Mouse (Mus musculus): Measurements from ENCODE around the gene Ube2r2. TPM values are rescaled to one million over a fixed set of nuclear protein-coding genes. Genes with fewer than 3 reads are reported as not detected.

Gene Ube2r2
- total and polyA plus RNA-seq, 2 experiments from 2014 or later, result 30.2 to 47.9 TPM

DNA sequence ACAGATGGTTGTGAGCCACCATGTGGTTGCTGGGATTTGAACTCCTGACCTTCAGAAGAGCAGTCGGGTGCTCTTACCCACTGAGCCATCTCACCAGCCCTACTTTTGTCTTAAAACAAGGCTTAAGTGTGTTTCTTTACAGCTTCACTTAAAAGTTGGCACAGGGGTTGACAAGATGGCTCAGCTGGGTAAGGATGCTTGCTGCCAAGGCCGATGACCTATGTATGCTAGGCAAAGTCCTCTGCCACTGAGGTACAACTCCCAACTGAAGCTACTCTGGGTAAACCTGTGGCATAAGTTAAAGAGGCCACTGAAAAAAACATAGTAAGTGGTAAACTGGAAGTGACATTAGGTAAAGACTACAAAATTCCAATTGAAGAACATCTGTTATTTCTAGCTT lies 7.1 kb downstream of the Ube2r2 start:
- Histone ChIP-seq H3K4me1 (ENCODE audit: insufficient read depth, low read length) (no peaks in the 10 kb centered on the region), H3K9me3 (ENCODE audit: low read length) (no peaks in the 10 kb centered on the region), H3K9ac (replicated peaks; ENCODE audit: low read length) (no peak overlapping the region), H3K27me3 (ENCODE audit: insufficient read depth, low read length) (no peaks in the 10 kb centered on the region), H3K4me2 (ENCODE audit: low read depth, low read length) (no peak overlapping the region), H3K27ac (no peak overlapping the region), H3K36me3 (ENCODE audit: insufficient read depth, low read length) (peaks cover 7% of the 10 kb centered on the region; the same call in 1 of the 2 replicates), H3K4me3 (ENCODE audit: low read length) (no peak overlapping the region)
- DNase-seq (ENCODE audit: low spot score), result no peak
- 84% methylated on average over 2 of the region's 2 CpGs for WGBS
- ATAC-seq, result no peak
- no peak for TF ChIP-seq CTCF (IDR thresholded peaks at IDR 0.05; ENCODE audit: low read depth)

DNA sequence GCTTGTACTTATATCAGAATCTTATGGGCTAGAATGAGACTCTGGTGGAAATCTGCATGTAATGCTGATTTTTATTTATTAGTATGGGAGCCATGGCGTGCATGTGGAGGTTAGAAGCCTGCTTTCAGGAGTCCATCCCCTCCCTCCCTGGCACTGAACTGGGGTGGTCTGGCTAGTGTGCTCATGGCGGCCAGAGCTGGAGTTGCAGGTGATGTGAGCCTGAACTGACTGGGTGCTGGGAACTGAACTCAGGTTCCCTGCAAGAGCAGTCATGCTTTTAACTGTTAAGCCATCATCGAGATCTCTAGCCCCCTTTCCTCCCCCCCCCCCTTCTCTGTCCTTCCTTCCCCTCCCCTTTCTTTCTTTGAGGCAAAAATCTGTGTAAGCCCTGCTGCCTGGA lies 14.3 kb downstream of the Ube2r2 start:
- Histone ChIP-seq H3K36me3 (ENCODE audit: insufficient read depth, low read length) (no peaks in the 10 kb centered on the region), H3K27ac (no peak overlapping the region), H3K9ac (replicated peaks; ENCODE audit: low read length) (no peak overlapping the region), H3K4me2 (ENCODE audit: low read depth, low read length) (no peak overlapping the region), H3K4me1 (ENCODE audit: insufficient read depth, low read length) (no peaks in the 10 kb centered on the region), H3K4me3 (ENCODE audit: low read length) (no peak overlapping the region), H3K27me3 (ENCODE audit: insufficient read depth, low read length) (no peaks in the 10 kb centered on the region), H3K9me3 (ENCODE audit: low read length) (no peaks in the 10 kb centered on the region)
- DNase-seq (ENCODE audit: low spot score) (no peak), ATAC-seq (no peak)
- 74% methylated on average over 3 of the region's 3 CpGs for WGBS
- TF ChIP-seq CTCF (IDR thresholded peaks at IDR 0.05; ENCODE audit: low read depth), result no peak

DNA sequence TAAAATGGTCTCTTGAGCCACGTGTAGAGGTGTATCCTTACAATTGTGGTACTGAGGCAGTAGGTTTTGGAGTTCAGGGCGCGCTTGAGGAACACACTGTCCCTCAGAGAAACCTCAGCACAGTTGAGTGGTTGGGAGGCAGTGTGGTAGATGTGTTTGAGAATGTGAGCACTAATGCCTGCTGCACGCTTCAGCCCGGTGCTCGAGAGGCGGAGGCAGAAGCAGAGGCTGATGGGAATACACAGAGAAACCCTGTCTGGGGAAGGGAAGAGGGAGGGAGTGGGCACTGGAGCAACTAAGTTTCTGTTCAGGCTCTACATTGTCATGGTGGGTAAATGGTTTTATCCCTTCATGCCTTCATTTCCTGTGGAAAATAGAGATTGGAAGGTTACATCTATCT lies 15.6 kb downstream of the Ube2r2 start:
- no peak overlapping the region for H3K27ac ChIP-seq
- WGBS, result 87% methylated on average over 7 of the region's 7 CpGs
- ATAC-seq (no peak), DNase-seq (ENCODE audit: low spot score) (no peak)
- no peak overlapping the region for H3K4me2 ChIP-seq (ENCODE audit: low read depth, low read length)
- no peaks in the 10 kb centered on the region for H3K9me3 ChIP-seq (ENCODE audit: low read length)
- no peak overlapping the region for H3K9ac ChIP-seq (replicated peaks; ENCODE audit: low read length)
- no peaks in the 10 kb centered on the region for H3K4me1 ChIP-seq (ENCODE audit: insufficient read depth, low read length)
- H3K36me3 ChIP-seq (ENCODE audit: insufficient read depth, low read length), result no peaks in the 10 kb centered on the region
- TF ChIP-seq CTCF (IDR thresholded peaks at IDR 0.05; ENCODE audit: low read depth), result no peak
- H3K27me3 ChIP-seq (ENCODE audit: insufficient read depth, low read length), result no peaks in the 10 kb centered on the region
- no peak overlapping the region for H3K4me3 ChIP-seq (ENCODE audit: low read length)

DNA sequence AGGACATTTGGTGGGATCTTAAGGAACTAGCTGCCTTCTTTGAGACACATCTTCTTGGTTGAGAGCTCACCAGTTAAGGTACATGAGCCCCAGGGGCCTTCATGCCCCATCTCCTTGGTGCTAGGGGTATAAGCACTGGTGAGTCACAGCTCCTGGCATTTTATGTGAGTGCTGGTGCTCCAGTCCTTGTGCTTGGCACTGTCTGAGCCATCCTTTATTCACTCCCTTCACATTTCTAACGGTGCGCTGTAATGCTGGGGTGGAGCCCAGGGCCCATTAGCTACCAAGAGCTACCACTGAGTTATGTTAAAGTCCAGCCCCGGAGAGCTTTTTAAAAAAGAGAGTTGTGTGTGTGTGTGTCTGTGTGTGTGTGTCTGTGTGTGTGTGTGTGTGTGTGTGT lies 17.6 kb downstream of the Ube2r2 start:
- H3K4me3 ChIP-seq (ENCODE audit: low read length), result no peak overlapping the region
- no peak for TF ChIP-seq CTCF (IDR thresholded peaks at IDR 0.05; ENCODE audit: low read depth)
- no peaks in the 10 kb centered on the region for H3K36me3 ChIP-seq (ENCODE audit: insufficient read depth, low read length)
- no peak overlapping the region for H3K4me2 ChIP-seq (ENCODE audit: low read depth, low read length)
- no peak for DNase-seq (ENCODE audit: low spot score)
- H3K27ac ChIP-seq, result no peak overlapping the region
- no peaks in the 10 kb centered on the region for H3K4me1 ChIP-seq (ENCODE audit: insufficient read depth, low read length)
- ATAC-seq, result no peak
- H3K9me3 ChIP-seq (ENCODE audit: low read length), result no peaks in the 10 kb centered on the region
- WGBS, result 67% methylated on average over 3 of the region's 3 CpGs
- no peaks in the 10 kb centered on the region for H3K27me3 ChIP-seq (ENCODE audit: insufficient read depth, low read length)
- H3K9ac ChIP-seq (replicated peaks; ENCODE audit: low read length), result no peak overlapping the region

DNA sequence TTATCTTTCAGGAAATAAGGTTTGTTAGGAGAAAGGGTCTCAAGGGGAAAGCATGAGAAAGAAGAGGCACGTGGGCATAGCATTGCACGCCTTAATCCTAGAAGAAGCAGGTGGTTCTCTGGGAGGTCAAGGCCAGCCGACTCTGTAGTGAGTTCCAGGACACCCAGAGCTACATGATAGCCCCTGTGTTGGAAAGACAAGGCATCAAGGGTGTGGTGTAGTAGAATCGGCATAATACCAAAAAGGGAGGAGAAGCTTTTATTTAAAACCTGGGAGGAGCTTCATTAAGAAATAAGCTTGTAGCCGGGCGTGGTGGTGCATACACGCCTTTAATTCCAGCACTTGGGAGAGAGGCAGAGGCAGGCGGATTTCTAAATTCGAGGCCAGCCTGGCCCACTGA lies 21.4 kb downstream of the Ube2r2 start:
- H3K9ac ChIP-seq (replicated peaks; ENCODE audit: low read length), result no peak overlapping the region
- WGBS, result 86% methylated on average over 9 of the region's 9 CpGs
- ATAC-seq, result no peak

DNA sequence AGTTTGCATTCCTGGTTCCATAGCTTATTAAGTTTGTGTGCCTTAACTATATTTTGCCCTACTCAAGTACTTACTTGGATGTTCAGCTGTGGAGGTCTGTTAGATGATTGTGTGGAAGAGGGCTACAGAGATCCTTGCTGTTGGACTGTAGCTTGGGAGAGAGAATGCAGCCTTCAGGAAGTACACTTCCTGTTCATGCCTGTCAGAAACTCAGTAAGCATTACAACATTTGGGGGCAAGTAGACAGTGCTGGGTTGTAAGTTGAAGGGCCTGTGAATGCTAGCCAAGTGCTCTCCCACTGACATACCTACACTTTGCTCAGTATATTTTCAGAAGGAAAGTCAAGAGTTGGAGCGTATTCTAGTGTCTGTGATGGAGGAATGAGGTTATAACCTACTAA lies 22.7 kb downstream of the Ube2r2 start:
- H3K9ac ChIP-seq (replicated peaks; ENCODE audit: low read length), result no peak overlapping the region
- H3K27ac ChIP-seq, result no peak overlapping the region
- no peaks in the 10 kb centered on the region for H3K27me3 ChIP-seq (ENCODE audit: insufficient read depth, low read length)
- DNase-seq (ENCODE audit: low spot score), result no peak
- H3K36me3 ChIP-seq (ENCODE audit: insufficient read depth, low read length), result no peaks in the 10 kb centered on the region
- H3K4me2 ChIP-seq (ENCODE audit: low read depth, low read length), result no peak overlapping the region
- no peak for ATAC-seq
- WGBS, result 97% methylated on average over 1 of the region's 1 CpGs
- no peaks in the 10 kb centered on the region for H3K9me3 ChIP-seq (ENCODE audit: low read length)
- no peaks in the 10 kb centered on the region for H3K4me1 ChIP-seq (ENCODE audit: insufficient read depth, low read length)
- TF ChIP-seq CTCF (IDR thresholded peaks at IDR 0.05; ENCODE audit: low read depth), result no peak
- H3K4me3 ChIP-seq (ENCODE audit: low read length), result no peak overlapping the region

More for the DNA sequence above, 21.4 kb downstream of the Ube2r2 start:
- no peak for TF ChIP-seq CTCF (IDR thresholded peaks at IDR 0.05; ENCODE audit: low read depth)
- DNase-seq (ENCODE audit: low spot score), result no peak
- Histone ChIP-seq H3K36me3 (ENCODE audit: insufficient read depth, low read length) (no peaks in the 10 kb centered on the region), H3K4me1 (ENCODE audit: insufficient read depth, low read length) (no peaks in the 10 kb centered on the region), H3K9me3 (ENCODE audit: low read length) (no peaks in the 10 kb centered on the region), H3K4me3 (ENCODE audit: low read length) (no peak overlapping the region), H3K27me3 (ENCODE audit: insufficient read depth, low read length) (no peaks in the 10 kb centered on the region), H3K27ac (no peak overlapping the region), H3K4me2 (ENCODE audit: low read depth, low read length) (no peak overlapping the region)

DNA sequence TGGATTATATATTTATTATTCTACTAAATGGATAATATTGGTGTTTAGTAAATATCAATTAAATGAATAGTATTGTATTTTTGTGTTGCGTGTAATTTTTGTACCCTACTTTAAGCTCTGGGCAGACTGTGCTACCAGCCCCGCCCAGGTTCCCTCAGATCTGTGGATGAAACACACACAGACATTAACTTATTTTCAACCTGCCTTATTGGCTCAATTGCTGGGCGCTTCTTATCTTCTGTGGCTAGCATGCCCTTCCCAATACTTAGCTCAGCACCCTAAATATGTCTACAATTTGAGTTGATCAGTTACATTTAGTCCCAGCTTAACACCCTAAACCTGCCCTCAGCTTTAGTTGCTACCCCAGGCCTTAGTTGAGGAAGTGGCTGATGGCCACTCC lies 25.7 kb downstream of the Ube2r2 start:
- no peak for TF ChIP-seq CTCF (IDR thresholded peaks at IDR 0.05; ENCODE audit: low read depth)
- H3K36me3 ChIP-seq (ENCODE audit: insufficient read depth, low read length), result no peaks in the 10 kb centered on the region
- H3K4me2 ChIP-seq (ENCODE audit: low read depth, low read length), result no peak overlapping the region
- H3K9ac ChIP-seq (replicated peaks; ENCODE audit: low read length), result no peak overlapping the region
- H3K4me1 ChIP-seq (ENCODE audit: insufficient read depth, low read length), result no peaks in the 10 kb centered on the region
- 96% methylated on average over 3 of the region's 3 CpGs for WGBS
- no peak for ATAC-seq
- H3K4me3 ChIP-seq (ENCODE audit: low read length), result no peak overlapping the region
- DNase-seq (ENCODE audit: low spot score), result no peak
- H3K27me3 ChIP-seq (ENCODE audit: insufficient read depth, low read length), result no peaks in the 10 kb centered on the region
- H3K9me3 ChIP-seq (ENCODE audit: low read length), result no peaks in the 10 kb centered on the region
- no peak overlapping the region for H3K27ac ChIP-seq
